Mouse (Mus musculus): ENCODE measurements around the gene Pgap1.

The Pgap1 gene

DNA sequence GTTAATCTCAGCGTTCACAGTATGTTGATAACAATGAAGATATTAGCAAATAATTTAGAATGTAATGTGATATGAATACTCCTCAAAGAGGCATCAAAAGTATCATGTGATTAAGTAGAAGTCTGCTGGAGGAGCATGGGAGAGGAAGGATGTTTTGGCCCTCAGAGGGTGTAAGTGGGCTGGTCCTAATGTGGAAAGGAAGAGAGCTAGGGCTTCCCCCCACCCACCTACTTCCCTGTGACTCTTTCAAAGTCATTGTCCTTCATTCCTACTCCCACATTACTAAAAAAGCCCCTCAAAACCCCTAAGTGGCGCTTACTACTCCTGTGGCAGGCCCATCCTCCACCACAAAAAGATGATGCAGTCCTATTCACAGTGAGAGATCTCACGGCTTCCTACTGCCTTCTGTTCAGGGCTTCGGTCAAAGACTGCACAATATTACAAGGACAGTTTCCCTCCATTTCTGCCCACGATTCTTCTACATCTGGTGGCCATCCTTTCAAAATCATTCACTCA is 37.4 kb downstream of the Pgap1 start:
- peak; percentile 14 for DNase-seq (ENCODE audit: low read depth)

DNA sequence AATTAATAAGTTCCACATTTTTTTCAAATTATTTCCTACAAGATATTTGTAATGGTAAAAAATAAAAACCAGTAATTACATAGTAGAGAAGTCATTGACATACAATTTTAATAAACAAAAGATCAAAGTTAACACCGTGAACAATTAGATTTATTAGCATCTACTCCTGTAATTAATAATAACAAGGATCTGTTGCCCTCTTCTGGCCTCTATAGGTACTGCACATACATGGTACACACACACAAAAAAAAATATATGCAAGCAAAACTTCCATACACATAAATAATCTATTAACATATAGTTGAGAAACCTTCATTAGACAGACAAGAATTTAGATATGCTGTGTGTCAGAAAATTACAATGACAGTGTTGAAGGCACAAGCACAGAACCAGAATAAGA is 43.6 kb downstream of the Pgap1 start:
- peak; percentile 68 for DNase-seq (ENCODE audit: low read depth)

- no peak for DNase-seq (ENCODE audit: low read depth)
Observed at GRCm38 (mm10) chr1:54498496-54498895, 59.0 kb downstream of the Pgap1 start.

DNA sequence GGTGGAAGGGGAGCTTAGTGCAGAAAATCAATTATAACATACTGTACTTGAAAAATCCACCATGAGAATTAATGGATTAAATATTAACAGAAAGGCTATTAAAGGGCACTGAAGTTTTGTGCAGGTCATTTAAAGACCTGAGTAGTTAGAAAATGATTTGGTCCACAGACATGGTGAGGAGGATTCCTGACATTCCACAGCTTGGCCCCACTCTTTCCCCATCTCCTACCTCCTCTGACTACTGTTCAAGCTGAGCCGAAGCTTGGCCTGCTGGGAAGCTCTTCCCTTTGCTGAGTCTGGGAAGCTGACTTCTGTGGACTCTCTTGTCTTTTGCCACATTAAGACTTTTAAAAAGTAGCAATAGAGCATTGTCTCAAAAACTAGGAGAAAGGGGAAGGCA is 61.2 kb downstream of the Pgap1 start:
- DNase-seq (ENCODE audit: low read depth): no peak

- peak; percentile 61 for DNase-seq (ENCODE audit: low read depth)
Observed at GRCm38 (mm10) chr1:54493496-54493895, 64.0 kb downstream of the Pgap1 start.

GRCm38 (mm10) chr1:54492435-54492841 is 65.0 kb downstream of the Pgap1 start:
- peak; percentile 79 for DNase-seq (ENCODE audit: low read depth)

DNA sequence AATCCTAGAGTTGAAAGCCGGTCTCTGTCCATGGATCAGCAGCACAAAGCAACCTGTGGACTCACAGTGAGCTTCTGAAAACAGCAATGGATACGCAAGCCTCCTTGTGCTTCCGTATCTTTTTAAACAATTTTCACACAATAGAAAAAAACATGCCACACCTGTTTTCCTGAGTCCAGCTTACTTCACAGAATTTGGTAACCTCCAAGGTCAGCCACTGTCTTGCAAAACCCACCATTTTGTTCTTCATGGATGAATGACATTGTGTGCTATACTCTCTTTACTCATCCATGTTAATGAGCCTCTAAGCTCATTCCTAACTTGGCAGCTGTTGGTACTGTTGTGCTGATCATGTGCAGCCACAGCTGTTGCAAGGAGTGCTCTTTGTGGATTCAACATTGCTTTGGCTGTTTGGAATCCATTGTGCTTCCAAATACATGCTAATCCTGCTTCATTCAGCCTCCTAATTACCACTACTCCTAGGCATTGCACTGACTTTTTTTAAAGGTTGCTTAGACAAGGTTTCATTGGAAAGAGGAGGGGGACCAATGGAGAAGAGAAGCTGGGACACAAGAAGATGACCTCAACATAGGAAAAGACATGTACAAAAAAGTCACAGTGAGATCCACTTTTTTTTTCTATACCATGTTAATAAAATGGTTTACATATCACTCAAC is 72.6 kb downstream of the Pgap1 start:
- DNase-seq (ENCODE audit: low read depth): no peak

- DNase-seq (ENCODE audit: low read depth): no peak
Observed at GRCm38 (mm10) chr1:54480491-54480890, 77.0 kb downstream of the Pgap1 start.

DNA sequence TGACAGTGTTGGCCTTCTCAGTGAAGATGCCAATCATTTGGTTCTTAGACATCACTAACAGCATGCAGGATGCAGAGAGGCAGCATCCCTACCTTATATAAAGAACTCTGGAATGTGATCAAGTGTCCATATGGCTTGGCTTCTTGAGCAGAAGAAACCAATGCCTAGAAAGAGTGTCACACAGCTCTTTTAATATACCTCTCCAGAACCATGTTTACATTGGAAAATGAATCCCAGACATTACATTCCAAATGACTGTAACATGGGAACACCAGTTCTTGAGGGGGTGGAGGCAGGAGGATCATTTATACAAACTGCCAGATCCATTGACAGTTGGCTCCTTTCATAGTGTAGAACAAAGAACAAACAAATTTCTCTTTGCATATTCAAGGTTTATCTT is 88.8 kb downstream of the Pgap1 start:
- DNase-seq (ENCODE audit: low read depth): no peak

- no peak for DNase-seq (ENCODE audit: low read depth)
Observed at GRCm38 (mm10) chr1:54467366-54467765, 90.1 kb downstream of the Pgap1 start.

DNA sequence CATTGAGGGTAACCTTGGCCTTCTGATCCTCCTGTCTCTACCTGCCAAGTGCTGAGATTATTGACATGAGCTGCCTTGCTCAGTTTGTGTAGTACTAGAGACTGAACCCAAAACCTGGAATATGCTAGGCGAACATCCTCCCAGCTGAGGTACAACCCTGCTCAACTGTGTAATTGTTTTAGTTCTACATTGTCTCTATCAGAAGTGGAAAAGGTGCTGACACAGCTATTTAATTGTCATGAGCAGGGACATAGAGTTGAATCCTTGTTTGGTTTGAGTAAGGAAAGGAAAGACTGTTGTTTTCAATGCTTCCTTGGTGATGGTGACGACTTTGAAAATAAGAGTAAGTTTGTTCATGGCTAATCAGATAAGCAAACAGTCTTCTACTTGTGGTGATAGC is 105.4 kb downstream of the Pgap1 start:
- no peak for DNase-seq (ENCODE audit: low read depth)

DNA sequence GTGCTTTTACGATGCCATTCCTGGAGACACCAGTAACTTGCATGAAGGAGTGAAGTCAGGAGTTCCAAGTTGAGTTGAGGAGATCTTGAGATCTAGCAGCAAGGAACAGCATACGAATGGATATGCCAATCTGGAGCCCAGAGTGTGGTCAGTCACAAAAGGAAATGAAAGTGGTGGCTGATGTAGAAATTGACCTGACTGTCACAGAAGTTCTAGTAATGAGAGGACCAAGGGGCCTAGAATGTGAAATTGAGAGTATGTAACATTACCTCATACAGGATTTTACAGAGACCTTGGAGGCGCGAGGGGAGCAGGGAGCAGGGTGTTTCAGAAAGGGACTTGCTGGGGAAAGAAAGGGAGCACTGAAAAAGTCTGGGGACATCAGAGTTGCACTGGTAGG is 108.7 kb downstream of the Pgap1 start:
- DNase-seq (ENCODE audit: low read depth): no peak

DNA sequence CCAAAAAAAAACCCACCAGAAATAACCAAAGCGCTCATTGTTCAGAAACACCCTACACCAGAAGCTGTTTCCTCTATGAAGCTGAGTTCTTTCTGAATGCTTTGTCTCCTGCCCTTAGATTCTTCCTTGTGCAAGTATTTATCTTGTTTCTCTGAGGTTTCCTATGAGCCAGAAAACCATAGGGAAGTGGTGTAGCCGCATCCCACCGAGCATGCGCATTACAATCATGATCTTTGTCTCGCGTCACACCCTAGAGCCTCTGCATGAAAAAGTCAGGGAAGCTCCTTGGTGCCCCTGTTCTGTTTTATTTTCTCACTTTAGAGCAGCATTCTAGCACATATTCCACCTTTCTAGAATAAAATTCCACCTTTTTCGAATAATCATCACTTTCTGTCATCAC is 113.8 kb downstream of the Pgap1 start:
- DNase-seq (ENCODE audit: low read depth): peak; percentile 34

- no peak for DNase-seq (ENCODE audit: low read depth)
Observed at GRCm38 (mm10) chr1:54439080-54439476, 118.4 kb downstream of the Pgap1 start.

DNA sequence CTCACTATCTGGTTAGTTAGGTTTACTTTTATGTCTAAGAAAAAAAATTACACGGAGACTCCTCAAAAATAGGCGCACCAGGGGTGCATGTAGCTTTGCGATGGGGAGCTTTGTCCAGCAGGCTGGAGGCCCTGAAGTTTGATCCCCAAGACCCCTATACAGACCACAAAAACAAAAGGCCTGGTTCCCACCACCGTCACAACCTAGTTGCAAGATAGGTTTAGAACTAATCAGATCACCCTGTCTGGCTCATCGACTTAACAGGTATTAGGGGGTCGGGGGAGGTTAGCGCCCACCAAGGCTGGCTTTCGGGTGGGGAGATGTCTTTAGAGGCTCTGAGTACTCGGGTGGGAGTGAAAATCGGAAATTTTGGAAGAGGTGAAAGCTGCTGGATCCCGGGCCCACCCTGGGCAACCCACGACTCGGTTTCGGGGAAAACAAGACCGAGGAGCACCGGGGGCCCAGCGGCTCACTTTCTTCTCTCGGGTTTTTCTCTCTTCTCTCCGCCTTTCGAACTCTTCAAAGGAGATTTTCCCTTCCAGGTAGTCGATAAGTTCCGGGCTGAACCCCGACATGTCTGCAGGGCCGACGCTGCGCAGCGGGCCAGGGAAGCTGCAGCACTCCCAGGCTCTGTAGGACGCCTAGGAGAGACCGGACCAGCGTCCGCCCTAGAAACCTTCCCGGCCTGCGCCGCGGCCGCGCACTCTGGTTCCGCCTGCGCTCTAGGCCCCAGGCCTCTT is 119.0 kb downstream of the Pgap1 start, which contains the start of gene Gtf3c3:
Gtf3c3 (minus strand) TSS at position 632 of the 740 bp plus-strand sequence.
- peak; percentile 84 for DNase-seq (ENCODE audit: low read depth)
